Mouse (Mus musculus) ovary, adult 18-20 months (tissue): Measurements from ENCODE around the gene Gm45062.

Experiments used
- DNase-seq: peaks from one replicate; pipeline ENCODE4 v3.0.0; 2022; ENCODE audit warnings: low spot score, mixed read lengths

Gm45062 gene

DNA sequence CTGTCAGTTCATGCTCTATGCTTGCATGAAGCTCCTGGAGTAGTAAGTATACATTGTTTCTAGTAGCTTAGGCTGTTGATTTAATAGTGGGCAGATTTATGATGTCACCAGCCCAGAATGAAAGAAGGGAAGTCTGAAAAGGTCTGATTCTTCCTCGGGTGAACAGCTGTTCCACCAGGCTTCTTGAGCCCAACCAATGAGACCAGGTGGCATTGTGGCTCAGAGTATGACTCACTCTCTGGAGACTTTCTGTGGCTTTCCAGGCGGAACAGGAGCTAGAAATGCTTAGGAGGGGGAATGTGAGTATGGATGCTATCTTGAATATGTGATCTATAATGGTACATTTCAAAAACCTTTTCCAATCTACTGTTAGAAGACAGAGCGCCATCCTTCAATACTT is 363.8 kb downstream of the Gm45062 start:
- no peak for DNase-seq

- DNase-seq = no peak
Measured at GRCm38 (mm10) chr6:8628226-8628625, 369.0 kb downstream of the Gm45062 start.

DNA sequence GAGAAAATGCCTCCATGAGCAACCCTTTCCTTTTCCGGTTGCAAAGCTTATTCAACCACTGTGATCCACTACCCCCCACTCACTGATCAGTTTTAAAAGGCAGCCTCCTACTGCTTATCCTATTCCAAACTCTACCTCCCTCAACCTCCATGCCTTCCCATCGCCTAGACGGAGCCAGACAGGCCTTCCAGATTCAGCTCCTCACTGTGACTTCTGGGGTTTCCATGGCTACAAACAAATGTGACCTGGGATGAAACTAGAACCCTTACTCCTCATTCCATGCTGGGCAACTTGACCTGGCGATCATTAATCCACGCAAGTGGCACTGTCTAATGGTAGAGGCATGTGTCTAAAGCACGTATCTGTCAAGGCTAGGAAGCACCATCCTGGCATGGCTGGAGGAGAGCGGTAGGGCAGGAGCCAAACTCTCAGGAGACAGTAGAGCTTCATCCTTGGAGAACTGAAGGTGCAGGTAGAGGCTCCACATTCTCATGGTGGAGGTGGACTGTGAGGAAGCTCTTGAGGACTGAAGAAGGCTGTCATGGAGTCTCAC is 369.5 kb downstream of the Gm45062 start:
- no peak for DNase-seq

DNA sequence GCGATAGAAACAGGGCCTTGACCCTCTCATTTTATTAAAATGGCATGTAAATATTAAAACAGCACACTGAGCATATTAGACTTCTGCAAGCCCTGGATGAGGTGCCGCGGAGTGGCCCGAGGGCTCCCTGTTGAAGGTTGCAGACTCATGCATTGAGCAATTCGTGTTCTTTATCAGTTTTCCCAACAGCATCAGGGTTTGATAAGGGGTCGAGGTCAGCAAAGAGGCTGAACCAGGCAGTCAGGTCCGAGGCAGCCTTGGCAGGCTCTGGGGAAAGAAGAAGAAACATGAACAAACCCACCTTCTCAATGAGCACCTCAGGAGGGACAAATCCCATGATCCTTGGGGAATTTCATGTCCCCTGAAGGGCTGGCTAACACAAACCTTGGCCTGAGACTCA is 371.3 kb downstream of the Gm45062 start:
- DNase-seq = no peak

DNA sequence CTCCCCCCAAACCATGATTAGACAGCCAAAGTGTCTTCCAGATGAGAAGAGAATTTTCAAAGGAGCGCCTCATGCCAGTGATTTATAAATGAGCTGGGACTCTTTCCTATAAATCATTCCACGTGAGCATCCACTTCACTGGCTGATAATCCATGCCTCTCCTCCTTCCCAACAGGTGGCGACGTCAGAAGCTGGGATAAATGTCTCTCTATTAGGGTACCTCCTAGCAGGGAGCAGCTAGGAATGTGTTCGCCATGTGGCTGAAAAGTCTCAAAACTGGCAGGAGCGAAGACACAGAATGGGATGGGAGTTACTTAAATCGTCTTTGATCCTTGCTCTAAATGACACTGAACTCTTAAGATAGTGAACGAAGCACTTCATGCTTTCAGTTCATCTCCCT is 372.1 kb downstream of the Gm45062 start:
- no peak for DNase-seq

DNA sequence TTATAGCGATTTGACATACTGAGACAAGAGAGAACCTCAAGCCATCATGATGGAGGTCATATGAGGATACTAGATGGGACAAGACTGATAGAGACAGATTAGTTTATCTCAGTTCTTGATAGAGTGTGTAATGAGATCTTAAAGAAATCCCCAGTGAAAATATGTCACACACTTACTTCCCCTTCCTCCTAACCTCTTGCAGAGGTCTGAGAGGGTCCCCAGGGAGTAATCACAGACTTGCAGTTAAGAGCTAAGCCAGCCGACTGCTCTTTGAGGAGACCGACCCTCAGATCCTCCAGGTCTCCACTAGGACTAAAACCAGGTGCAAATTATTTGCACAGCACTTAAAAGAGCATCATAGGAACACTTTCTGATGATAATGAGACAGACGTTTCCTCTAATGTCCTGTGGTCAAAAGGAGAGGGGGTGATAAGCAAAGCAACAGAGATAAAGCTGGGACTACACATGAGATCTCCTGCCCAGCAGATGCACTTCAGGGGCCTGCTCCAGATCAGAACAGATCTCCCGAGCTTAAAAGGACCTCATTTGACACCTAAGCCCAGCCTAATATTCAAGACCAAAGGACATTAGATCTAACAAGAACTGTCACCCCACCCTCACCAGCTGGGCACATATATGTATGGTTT is 372.9 kb downstream of the Gm45062 start:
- no peak for DNase-seq

DNA sequence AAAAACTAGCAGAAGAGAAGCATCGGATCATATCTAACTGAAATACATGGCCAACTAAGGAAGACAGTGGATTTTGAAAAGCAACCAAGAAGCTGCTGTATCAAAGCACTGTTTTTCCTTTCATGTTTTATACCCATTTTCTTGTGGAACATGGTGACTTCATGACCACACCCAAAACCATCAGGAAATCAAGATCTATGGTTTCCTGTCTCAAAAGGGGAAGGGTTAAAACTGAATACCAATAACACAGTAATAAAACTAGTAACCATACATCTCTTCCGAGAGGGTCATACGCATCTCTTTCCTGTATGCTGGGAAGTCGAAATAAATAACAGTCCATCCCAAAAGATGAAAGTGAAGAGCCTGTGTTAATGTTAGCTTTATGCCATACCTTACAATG is 373.5 kb downstream of the Gm45062 start:
- DNase-seq = no peak

DNA sequence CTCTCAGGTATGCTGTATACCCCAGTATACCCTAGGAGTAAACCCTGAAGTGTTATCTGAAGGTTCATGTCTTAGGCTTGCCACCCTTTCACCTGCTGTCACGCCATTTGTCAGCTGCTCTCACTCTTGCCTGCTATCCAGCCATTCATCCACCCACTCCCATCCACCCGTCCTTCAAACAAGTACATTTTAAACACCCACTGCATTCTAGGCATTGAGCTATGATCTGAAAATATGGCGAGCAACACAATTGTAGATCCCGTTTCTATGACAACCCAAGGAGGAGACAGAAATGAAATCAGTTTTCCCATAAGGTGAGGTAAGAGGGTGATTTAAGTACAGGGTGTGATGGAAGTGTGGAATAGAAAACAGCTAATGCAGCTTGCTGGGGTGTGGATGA is 378.9 kb downstream of the Gm45062 start:
- no peak for DNase-seq

DNA sequence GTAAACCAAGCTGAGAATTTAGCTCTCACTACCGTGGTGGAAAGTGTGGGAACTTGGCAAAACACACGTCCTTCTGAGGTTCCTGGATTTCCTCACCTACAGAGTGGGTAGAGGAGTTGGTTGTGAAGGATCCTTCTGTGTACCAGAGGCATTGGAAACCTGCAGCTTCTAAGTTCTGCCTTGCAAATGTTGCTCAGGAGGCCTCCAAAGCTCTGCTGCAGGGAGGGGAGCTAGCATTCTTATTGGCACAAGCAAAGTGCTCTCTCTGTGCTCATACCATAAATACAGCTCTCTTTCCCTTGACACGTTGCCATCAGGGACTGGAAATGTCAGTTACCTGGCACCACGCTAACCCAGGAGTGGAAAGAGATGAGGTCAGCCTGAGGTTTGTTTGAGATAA is 379.6 kb downstream of the Gm45062 start:
- no peak for DNase-seq

DNA sequence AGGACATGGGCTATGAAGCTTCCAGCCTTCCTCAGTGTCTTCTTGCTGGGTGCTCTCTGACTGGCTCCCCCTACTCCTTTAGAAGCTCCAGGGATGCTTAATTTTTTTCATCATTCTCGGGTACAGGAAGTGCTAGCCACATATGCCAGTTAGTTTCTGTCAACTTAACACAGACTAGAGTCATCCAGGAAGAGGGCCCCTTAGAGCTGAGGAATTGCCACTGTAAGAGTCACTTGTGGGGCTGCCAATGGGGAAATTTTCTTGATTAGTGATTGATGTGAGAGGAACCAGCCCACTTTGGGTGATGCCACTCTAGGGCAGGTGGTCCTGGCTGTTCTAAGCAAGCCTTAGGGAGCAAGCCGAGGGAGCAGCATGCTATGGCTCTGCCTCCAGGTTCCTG is 380.3 kb downstream of the Gm45062 start:
- no peak for DNase-seq

DNA sequence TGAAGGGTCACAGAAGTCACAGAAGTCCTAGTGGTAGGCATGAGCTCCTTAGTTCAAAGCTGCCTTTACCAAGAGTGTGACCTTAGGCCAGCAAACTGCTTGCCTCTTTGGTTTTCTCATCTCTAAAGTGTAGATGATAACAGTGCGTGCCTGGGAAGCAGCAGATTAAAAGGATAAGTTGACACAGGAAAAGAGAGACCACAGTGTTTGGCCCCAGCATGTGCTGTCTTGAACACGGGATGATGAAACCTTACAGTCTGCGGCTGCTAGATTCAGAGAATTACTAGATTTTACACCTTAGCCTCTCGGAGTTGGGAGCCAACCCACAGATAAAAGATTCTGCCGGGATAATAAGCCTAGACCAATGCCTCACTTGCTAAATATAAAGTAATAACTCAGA is 381.6 kb downstream of the Gm45062 start:
- no peak for DNase-seq

DNA sequence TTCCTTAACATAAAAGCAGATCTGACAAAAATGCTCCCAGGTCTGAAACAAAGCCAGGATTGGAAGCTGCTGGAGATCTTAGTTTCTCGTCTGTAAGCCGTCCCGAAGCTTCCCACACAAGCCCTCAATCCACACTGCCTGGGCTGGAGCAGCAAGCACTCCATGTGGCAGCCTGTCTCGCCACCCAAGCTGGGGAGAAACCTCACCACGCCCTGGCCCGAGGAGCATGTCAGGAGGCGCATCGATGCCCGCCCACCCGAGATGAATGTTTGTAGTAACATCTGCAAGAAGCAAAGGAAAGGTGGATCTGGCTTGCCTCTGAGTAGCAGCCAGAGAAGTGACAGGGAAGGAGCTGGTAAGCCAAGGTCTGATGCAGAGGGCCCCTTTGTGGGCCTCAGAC is 385.5 kb downstream of the Gm45062 start:
- DNase-seq = no peak

- DNase-seq = no peak
Measured at GRCm38 (mm10) chr6:8645708-8646107, 386.5 kb downstream of the Gm45062 start.
